Comparison of ENCODE assay signal across 9 mouse cellular contexts in the genomic region with DNA sequence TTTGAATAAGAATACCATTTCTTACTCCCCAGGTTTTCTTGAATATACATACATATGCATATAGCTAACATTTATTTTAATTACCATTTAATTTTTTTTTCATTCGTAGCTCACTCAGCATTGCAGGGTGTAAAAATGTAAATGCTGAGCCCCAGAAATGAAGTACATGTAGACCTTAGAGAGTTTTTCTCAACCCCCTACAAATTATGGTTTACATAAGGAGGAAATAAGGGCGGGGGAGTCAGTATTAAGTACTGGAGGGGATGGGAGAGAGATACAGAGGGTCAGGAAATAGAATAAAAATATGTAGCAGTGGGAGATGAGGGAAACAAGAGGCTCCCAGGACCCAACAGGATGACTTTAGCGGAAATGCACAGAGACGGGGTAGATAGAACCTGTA.
DNase-seq lines count a peak whose midpoint lies in the region; ATAC-seq and TF ChIP-seq lines count a peak whose summit lies in the region.
"Had no signal": no experiment of that assay in that cellular context is flagged by ENCODE, and none has a peak within 500 bp of the region (broad histone marks: within the 10 kb centered on the region; RNA-seq: fewer than 3 reads in every experiment).

No protein-coding gene starts in this region.

- peak overlapping the region; percentile 49; the same call in 1 of the 2 replicates for H3K27ac ChIP-seq in cerebellum, adult 2 months (ENCODE audit: insufficient read depth, low read length)
- peak overlapping the region; percentile 28; the same call in 1 of the 2 replicates for H3K27ac ChIP-seq in lung, embryonic 16.5 days (ENCODE audit: low read length)
- H3K27ac ChIP-seq in liver, embryonic 13.5 days = no peak overlapping the region
- H3K27ac ChIP-seq in stomach, embryonic 16.5 days (ENCODE audit: low read length) = peak overlapping the region; percentile 56

- H3K27me3 ChIP-seq in cerebellum, adult 2 months (ENCODE audit: control insufficient read depth, insufficient read depth, low read length) = no peaks in the 10 kb centered on the region
- H3K27me3 ChIP-seq in lung, embryonic 16.5 days (ENCODE audit: control insufficient read depth, insufficient read depth, low read depth, low read length) = no peaks in the 10 kb centered on the region
- H3K27me3 ChIP-seq in liver, embryonic 13.5 days = no peaks in the 10 kb centered on the region
- H3K27me3 ChIP-seq in stomach, embryonic 16.5 days (ENCODE audit: control insufficient read depth, insufficient read depth, low read length) = no peaks in the 10 kb centered on the region
- H3K27me3 ChIP-seq: Patski had no signal

- TF ChIP-seq CTCF in cerebellum, adult 2 months (IDR thresholded peaks at IDR 0.05; ENCODE audit: borderline replicate concordance, insufficient read depth, low read depth, low read length) = no peak

- H3K9me3 ChIP-seq in lung, embryonic 16.5 days (ENCODE audit: control insufficient read depth, low read length) = no peaks in the 10 kb centered on the region
- no peaks in the 10 kb centered on the region for H3K9me3 ChIP-seq in liver, embryonic 13.5 days (replicated peaks)
- H3K9me3 ChIP-seq in stomach, embryonic 16.5 days (replicated peaks; ENCODE audit: control insufficient read depth, low read length) = no peaks in the 10 kb centered on the region

- no peak overlapping the region for H3K4me3 ChIP-seq in cerebellum, adult 2 months (replicated peaks; ENCODE audit: insufficient read depth, low read depth, low read length)
- H3K4me3 ChIP-seq in lung, embryonic 16.5 days (ENCODE audit: low read length) = peak overlapping the region; percentile 14
- no peak overlapping the region for H3K4me3 ChIP-seq in liver, embryonic 13.5 days (replicated peaks)
- H3K4me3 ChIP-seq in stomach, embryonic 16.5 days (replicated peaks; ENCODE audit: low read length) = 0 out of 2 replicates have a peak overlapping the region, but pooled peaks have one; percentile 0

- H3K4me2 ChIP-seq in lung, embryonic 16.5 days (ENCODE audit: low read depth, low read length) = peak overlapping the region; percentile 50
- H3K4me2 ChIP-seq in liver, embryonic 13.5 days = peak overlapping the region; percentile 24; the same call in 1 of the 2 replicates
- H3K4me2 ChIP-seq in stomach, embryonic 16.5 days (ENCODE audit: low read depth, low read length) = peak overlapping the region; percentile 34

- no peak for ATAC-seq in cerebellum, adult (ENCODE audit: insufficient number of reproducible peaks, low FRiP score, low TSS enrichment)
- ATAC-seq in lung, embryonic 16.5 days (ENCODE audit: low read depth) = peak; percentile 24; the same call in 1 of the 2 replicates
- ATAC-seq in liver, embryonic 13.5 days (ENCODE audit: low read depth) = no peak
- ATAC-seq in stomach, embryonic 16.5 days (ENCODE audit: insufficient read depth, low FRiP score) = no peak

- H3K36me3 ChIP-seq in lung, embryonic 16.5 days (ENCODE audit: control insufficient read depth, insufficient read depth, low read length) = no peaks in the 10 kb centered on the region
- H3K36me3 ChIP-seq in liver, embryonic 13.5 days = no peaks in the 10 kb centered on the region
- no peaks in the 10 kb centered on the region for H3K36me3 ChIP-seq in stomach, embryonic 16.5 days (ENCODE audit: control insufficient read depth, insufficient read depth, low read length)

- DNase-seq in cerebellum, adult 2 months = peak in 1 of 2 experiments; percentile 8
- no peak for DNase-seq in lung, postnatal 4 days
- no peak for DNase-seq in liver, embryonic 13.5 days
- no peak for DNase-seq in adrenal gland, postnatal 10 days
- no peak for DNase-seq in urinary bladder, postnatal 36 days (ENCODE audit: low spot score in 2 of 2)

- WGBS in cerebellum, adult 2 months = 34% methylated on average over 4 of the region's 4 CpGs
- WGBS in lung, embryonic 16.5 days = 20% methylated on average over 4 of the region's 4 CpGs
- WGBS in liver, embryonic 13.5 days (ENCODE audit: insufficient replicate concordance) = 17% methylated on average over 4 of the region's 4 CpGs
- 28% methylated on average over 4 of the region's 4 CpGs for WGBS in stomach, embryonic 16.5 days

- H3K4me1 ChIP-seq in cerebellum, adult 2 months (ENCODE audit: control insufficient read depth, insufficient read depth, low read length) = peaks cover 15% of the 10 kb centered on the region
- H3K4me1 ChIP-seq in lung, embryonic 16.5 days (replicated peaks; ENCODE audit: control insufficient read depth, insufficient read depth, low read length) = peaks cover 14% of the 10 kb centered on the region
- H3K4me1 ChIP-seq in liver, embryonic 13.5 days (replicated peaks) = peaks cover 5% of the 10 kb centered on the region; the same call in 1 of the 2 replicates
- peaks cover 16% of the 10 kb centered on the region for H3K4me1 ChIP-seq in stomach, embryonic 16.5 days (ENCODE audit: control insufficient read depth, insufficient read depth, low read length)

- TF ChIP-seq POLR2A in cerebellum, adult 2 months (IDR thresholded peaks at IDR 0.05; ENCODE audit: borderline replicate concordance, insufficient read depth, low read length) = no peak

- peak overlapping the region; percentile 7; the same call in 1 of the 2 replicates for H3K9ac ChIP-seq in lung, embryonic 16.5 days (ENCODE audit: low read length)
- no peak overlapping the region for H3K9ac ChIP-seq in liver, embryonic 13.5 days
- H3K9ac ChIP-seq in stomach, embryonic 16.5 days (ENCODE audit: low read length) = no peak overlapping the region

Comparison
In these comparisons a context has a peak if more than half of its experiments do, and no peak if none do; other contexts are left out.
1. H3K4me3 ChIP-seq: peak in lung, embryonic 16.5 days (single experiment) and stomach, embryonic 16.5 days (single experiment); none in cerebellum, adult 2 months (single experiment) and liver, embryonic 13.5 days (single experiment).
2. Peak in every context shown above with its lines, with median percentiles within 50 percentile points of each other: H3K4me2 ChIP-seq.